Mouse (Mus musculus) thymus, postnatal 36 days (tissue): ENCODE results near the gene Ccdc157.
"Not testable (repeated sequence)": the region's sequence is repeated elsewhere in the genome, so short reads cannot be mapped to it uniquely, and the experiment has no call there.

Experiments used
- DNase-seq, 2 experiments: peaks; one replicate each; pipeline ENCODE4 v3.0.0; 2022; ENCODE audit warnings: mixed read lengths in 2 of 2

Gene Ccdc157

GRCm38 (mm10) chr11:4159808-4160708, at the start of gene Ccdc157, which contains the start of gene Sf3a1:
Gene Ccdc157 (minus strand): TSS chr11:4160293.
Gene Sf3a1 (plus strand): TSS chr11:4160350.
- peak; percentile 93 to 95 for DNase-seq

- DNase-seq: peak in 1 of 2 experiments; percentile 20
Measured at GRCm38 (mm10) chr11:4209556-4209955, 49.5 kb upstream of the Ccdc157 start.

GRCm38 (mm10) chr11:4207655-4208054, 47.6 kb upstream of the Ccdc157 start:
- DNase-seq: no peak

GRCm38 (mm10) chr11:4206563-4206962, 46.5 kb upstream of the Ccdc157 start:
- DNase-seq: peak; percentile 39 to 54

GRCm38 (mm10) chr11:4205951-4206350, 45.9 kb upstream of the Ccdc157 start:
- no peak for DNase-seq

GRCm38 (mm10) chr11:4205097-4205655, 45.1 kb upstream of the Ccdc157 start:
- DNase-seq: no peak

- peak; percentile 54 to 71 for DNase-seq
Measured at GRCm38 (mm10) chr11:4203705-4204074, 43.6 kb upstream of the Ccdc157 start.

GRCm38 (mm10) chr11:4202995-4203704, 43.1 kb upstream of the Ccdc157 start:
- DNase-seq: peak in 1 of 2 experiments; percentile 17

- DNase-seq: no peak
Measured at GRCm38 (mm10) chr11:4201981-4202700, 42.0 kb upstream of the Ccdc157 start.

- DNase-seq: no peak
Measured at GRCm38 (mm10) chr11:4197691-4198090, 37.6 kb upstream of the Ccdc157 start.

GRCm38 (mm10) chr11:4196636-4197035, 36.5 kb upstream of the Ccdc157 start:
- no peak for DNase-seq

GRCm38 (mm10) chr11:4195597-4196031, 35.5 kb upstream of the Ccdc157 start:
- no peak for DNase-seq

- DNase-seq: no peak
Measured at GRCm38 (mm10) chr11:4193420-4193819, 33.3 kb upstream of the Ccdc157 start.

- no peak for DNase-seq
Measured at GRCm38 (mm10) chr11:4192757-4193156, 32.7 kb upstream of the Ccdc157 start.

GRCm38 (mm10) chr11:4190677-4191076, 30.6 kb upstream of the Ccdc157 start:
- DNase-seq: no peak

- DNase-seq: no peak
Measured at GRCm38 (mm10) chr11:4189182-4189581, 29.1 kb upstream of the Ccdc157 start.

- DNase-seq: no peak
Measured at GRCm38 (mm10) chr11:4187318-4187700, 27.2 kb upstream of the Ccdc157 start.

GRCm38 (mm10) chr11:4186486-4187317, 26.6 kb upstream of the Ccdc157 start, which contains the start of gene Tbc1d10a:
Gene Tbc1d10a (plus strand): TSS chr11:4186789.
- DNase-seq: peak; percentile 98 to 100

GRCm38 (mm10) chr11:4185480-4185879, 25.4 kb upstream of the Ccdc157 start:
- not testable (repeated sequence) for DNase-seq

- DNase-seq: no peak
Measured at GRCm38 (mm10) chr11:4184251-4184952, 24.3 kb upstream of the Ccdc157 start.

- no peak for DNase-seq
Measured at GRCm38 (mm10) chr11:4183511-4183910, 23.4 kb upstream of the Ccdc157 start.
